Mouse (Mus musculus) CH12.LX (cell line): Measurements from ENCODE around the gene Cdh26. TPM values are rescaled to one million over a fixed set of nuclear protein-coding genes. Genes with fewer than 3 reads are reported as not detected.

Source experiments
- DNase-seq: peaks from one replicate; pipeline ENCODE4 v3.0.0-alpha.2; 2013; ENCODE audit errors: extremely low read depth
- H3K27ac ChIP-seq: 2 replicates; pipeline ENCODE4 v1.5.1; 2012; ENCODE audit warnings: low read depth, mild to moderate bottlenecking, control low read depth, moderate library complexity; ENCODE audit not compliant: insufficient read depth
- H3K27me3 ChIP-seq: replicated peaks from 2 replicates; pipeline ENCODE3; 2012; ENCODE audit warnings: inconsistent platforms
- H3K36me3 ChIP-seq, 2 experiments: replicated peaks in 1 of 2; 2 replicates each; pipeline versions ENCODE3 to v1.6.1; 2012; ENCODE audit warnings: inconsistent platforms in 1 of 2, low read length in 1 of 2, mild to moderate bottlenecking in 1 of 2, mixed read lengths in 1 of 2, moderate library complexity in 1 of 2; ENCODE audit not compliant: control insufficient read depth in 1 of 2, insufficient read depth in 1 of 2
- H3K4me1 ChIP-seq, 2 experiments: 2 replicates each; pipeline ENCODE4 v1.6.1; 2012; ENCODE audit warnings: inconsistent platforms in 1 of 2, moderate library complexity in 1 of 2; ENCODE audit not compliant: insufficient read depth in 2 of 2, control insufficient read depth in 1 of 2
- H3K4me2 ChIP-seq: 2 replicates; pipeline ENCODE4 v1.6.1; 2012; ENCODE audit warnings: low read depth, mild to moderate bottlenecking, control low read depth; ENCODE audit not compliant: poor library complexity, insufficient read depth, severe bottlenecking
- H3K4me3 ChIP-seq, 3 experiments: fragments of 150-350 bp in 1 of 3; sonication (generic) in 1 of 3; replicated peaks in 1 of 3; 2 replicates each; pipeline versions ENCODE3 to v1.5.1; 2011 to 2012; ENCODE audit warnings: low read depth in 2 of 3, low read length in 2 of 3, mild to moderate bottlenecking in 2 of 3, moderate library complexity in 2 of 3, control low read depth in 1 of 3, improper control_type of control experiment in 1 of 3, inconsistent platforms in 1 of 3, mixed read lengths in 1 of 3; ENCODE audit not compliant: poor library complexity in 1 of 3
- H3K79me2 ChIP-seq: replicated peaks from 2 replicates; pipeline ENCODE4 v1.6.1; 2012; ENCODE audit warnings: mild to moderate bottlenecking, moderate library complexity; ENCODE audit not compliant: control insufficient read depth, poor library complexity, insufficient read depth, severe bottlenecking; ENCODE audit errors: extremely low read depth
- H3K9ac ChIP-seq: 2 replicates; pipeline ENCODE4 v1.6.1; 2012; ENCODE audit warnings: low read depth, mild to moderate bottlenecking, control low read depth, moderate library complexity; ENCODE audit not compliant: insufficient read depth
- H3K9me3 ChIP-seq: replicated peaks from 2 replicates; pipeline ENCODE3; 2012; ENCODE audit warnings: low read length, inconsistent platforms, mixed read lengths
- BHLHE40 ChIP-seq: IDR thresholded peaks from 2 replicates; pipeline ENCODE4 v1.6.1; 2011; ENCODE audit warnings: mild to moderate bottlenecking, low read depth, low read length, improper control_type of control experiment
- CHD1 ChIP-seq: IDR thresholded peaks from 2 replicates; pipeline ENCODE4 v1.6.1; 2012; ENCODE audit warnings: low read depth, low read length, improper control_type of control experiment, inconsistent platforms
- CHD2 ChIP-seq: IDR thresholded peaks from 2 replicates; pipeline ENCODE4 v1.6.1; 2011; ENCODE audit warnings: low read length, improper control_type of control experiment
- CTCF ChIP-seq, 2 experiments: IDR thresholded peaks in 1 of 2; conservative IDR thresholded peaks in 1 of 2; 2 replicates each; pipeline ENCODE4 v1.5.1; 2011 to 2012; ENCODE audit warnings: low read depth in 2 of 2, low read length in 2 of 2, improper control_type of control experiment in 1 of 2, inconsistent platforms in 1 of 2, mild to moderate bottlenecking in 1 of 2, moderate library complexity in 1 of 2
- EP300 ChIP-seq: IDR thresholded peaks from 2 replicates; pipeline ENCODE4 v1.6.1; 2011; ENCODE audit warnings: low read length, improper control_type of control experiment
- ETS1 ChIP-seq: conservative IDR thresholded peaks from 2 replicates; pipeline ENCODE4 v1.6.1; 2012; ENCODE audit warnings: low read depth, mild to moderate bottlenecking, inconsistent platforms, low read length, improper control_type of control experiment, moderate library complexity
- HCFC1 ChIP-seq: IDR thresholded peaks from 2 replicates; pipeline ENCODE4 v1.6.1; 2012; ENCODE audit warnings: low read depth, mild to moderate bottlenecking, inconsistent platforms, low read length, improper control_type of control experiment
- IRF4 ChIP-seq: IDR thresholded peaks from 2 replicates; pipeline ENCODE4 v1.6.1; 2014; ENCODE audit warnings: low read depth, mild to moderate bottlenecking, inconsistent platforms, low read length, improper control_type of control experiment
- JUN ChIP-seq: IDR thresholded peaks from 2 replicates; pipeline ENCODE4 v1.6.1; 2011; ENCODE audit warnings: low read depth, mild to moderate bottlenecking, low read length, improper control_type of control experiment, moderate library complexity; ENCODE audit not compliant: insufficient read depth
- KAT2A ChIP-seq: IDR thresholded peaks from 2 replicates; pipeline ENCODE4 v1.6.1; 2012; ENCODE audit warnings: low read length, improper control_type of control experiment, inconsistent platforms; ENCODE audit not compliant: insufficient replicate concordance
- MAFK ChIP-seq: IDR thresholded peaks from 2 replicates; pipeline ENCODE4 v1.6.1; 2011; ENCODE audit warnings: low read length, improper control_type of control experiment; ENCODE audit not compliant: insufficient replicate concordance
- MEF2A ChIP-seq: IDR thresholded peaks from 2 replicates; pipeline ENCODE4 v1.6.1; 2014; ENCODE audit warnings: low read depth, mild to moderate bottlenecking, inconsistent platforms, low read length, improper control_type of control experiment, borderline replicate concordance
- NRF1 ChIP-seq: IDR thresholded peaks from 2 replicates; pipeline ENCODE4 v1.6.1; 2014; ENCODE audit warnings: low read depth, mild to moderate bottlenecking, inconsistent platforms, low read length, improper control_type of control experiment, moderate library complexity
- PAX5 ChIP-seq: IDR thresholded peaks from 2 replicates; pipeline ENCODE4 v1.6.1; 2012; ENCODE audit warnings: low read length, inconsistent platforms, mixed read lengths
- POLR2A ChIP-seq: IDR thresholded peaks from 2 replicates; pipeline ENCODE4 v1.6.1; 2011; ENCODE audit warnings: low read depth, mild to moderate bottlenecking, improper control_type of control experiment, low read length
- RAD21 ChIP-seq: IDR thresholded peaks from 2 replicates; pipeline ENCODE4 v1.6.1; 2011; ENCODE audit warnings: low read depth, mild to moderate bottlenecking, low read length, improper control_type of control experiment, moderate library complexity
- RCOR1 ChIP-seq: conservative IDR thresholded peaks from 2 replicates; pipeline ENCODE4 v1.6.1; 2012; ENCODE audit warnings: low read depth, mild to moderate bottlenecking, inconsistent platforms, low read length, improper control_type of control experiment
- SIN3A ChIP-seq: IDR thresholded peaks from 2 replicates; pipeline ENCODE4 v1.6.1; 2012; ENCODE audit warnings: low read length, improper control_type of control experiment, inconsistent platforms
- SMC3 ChIP-seq: IDR thresholded peaks from 2 replicates; pipeline ENCODE4 v1.6.1; 2011; ENCODE audit warnings: low read depth, low read length, improper control_type of control experiment
- TBP ChIP-seq: conservative IDR thresholded peaks from 2 replicates; pipeline ENCODE4 v1.6.1; 2011; ENCODE audit warnings: low read depth, low read length, improper control_type of control experiment
- TCF12 ChIP-seq: IDR thresholded peaks from 2 replicates; pipeline ENCODE4 v1.6.1; 2014; ENCODE audit warnings: low read depth, mild to moderate bottlenecking, inconsistent platforms, low read length, improper control_type of control experiment
- UBTF ChIP-seq: IDR thresholded peaks from 2 replicates; pipeline ENCODE4 v1.6.1; 2012; ENCODE audit warnings: low read depth, mild to moderate bottlenecking, inconsistent platforms, low read length, improper control_type of control experiment, moderate library complexity
- USF1 ChIP-seq: IDR thresholded peaks from 2 replicates; pipeline ENCODE4 v1.6.1; 2014; ENCODE audit warnings: low read depth, mild to moderate bottlenecking, inconsistent platforms, low read length, improper control_type of control experiment
- ZMIZ1 ChIP-seq: IDR thresholded peaks from 2 replicates; pipeline ENCODE4 v1.6.1; 2012; ENCODE audit warnings: low read depth, mild to moderate bottlenecking, inconsistent platforms, low read length, improper control_type of control experiment
- ZNF384 ChIP-seq: IDR thresholded peaks from 2 replicates; pipeline ENCODE4 v1.6.1; 2012; ENCODE audit warnings: low read depth, low read length, improper control_type of control experiment, inconsistent platforms
- dilution Hi-C: fragments of 300-500 bp; cut with MboI; formaldehyde crosslinking; loops from 2 replicates; pipeline ENCODE4 v1.14.3; 2020; ENCODE audit warnings: low sequenced_read_pairs; ENCODE audit not compliant: extremely low pct_unique_long_range_greater_than_20kb, extremely low pct_ligation_motif_present
- in situ Hi-C: fragments of 300-500 bp; cut with MboI; formaldehyde crosslinking; loops from 3 replicates; pipeline ENCODE4 v1.14.3; 2019; ENCODE audit warnings: low sequenced_read_pairs, low pct_ligation_motif_present, low pct_unique_long_range_greater_than_20kb, mixed read lengths
- polyA plus RNA-seq: library from polyadenylated mRNA; unstranded; fragments of >175 nt; gene quantifications from 2 replicates; pipeline ENCODE4 v1.2.1, GENCODE M21; 2012; ENCODE audit warnings: low read depth; ENCODE audit not compliant: insufficient read length
- total RNA-seq, 2 experiments: library from RNA; depleted of rRNA; stranded (reverse); fragments of 300-350 nt in 1 of 2; fragments of >200 nt in 1 of 2; gene quantifications; 2 replicates each; pipeline ENCODE4 v1.2.3; 2012 to 2014

Cdh26 gene
- total and polyA plus RNA-seq, 3 experiments: not detected

GRCm38 (mm10) chr2:178414261-178415149 lies 15.8 kb upstream of the Cdh26 start, which contains the start of the genes Ppp1r3d and Fam217b:
Gene Ppp1r3d, minus strand, starts transcription at chr2:178414472.
Gene Fam217b, plus strand, starts transcription at chr2:178414524.
- Histone ChIP-seq H3K27me3 (no peaks in the 10 kb centered on the region), H3K4me1 (peaks cover 0 to 3% of the 10 kb centered on the region in 2 experiments; a peak in 1 of 4 replicates), H3K4me2 (no peak within 1 kb of the TSS), H3K9me3 (peaks cover 22% of the 10 kb centered on the region), H3K36me3 (no peaks in the 10 kb centered on the region), H3K4me3 (no peak within 1 kb of the TSS), H3K79me2 (no peaks in the 10 kb centered on the region), H3K9ac (no peak within 1 kb of the TSS), H3K27ac (no peak within 1 kb of the TSS)
- TF ChIP-seq ETS1 (no peak), CHD2 (no peak), JUN (no peak), ZNF384 (no peak), IRF4 (no peak), KAT2A (no peak), RCOR1 (no peak), TCF12 (no peak), BHLHE40 (no peak), RAD21 (no peak), SMC3 (no peak), UBTF (no peak), TBP (no peak), ZMIZ1 (no peak), EP300 (no peak)
- dilution Hi-C loops: no loop called here
- in situ Hi-C loops: no loop called here
- no peak for DNase-seq

GRCm38 (mm10) chr2:178415150-178415448 lies 15.2 kb upstream of the Cdh26 start:
- Histone ChIP-seq H3K9ac (no peak overlapping the region), H3K36me3 (no peaks in the 10 kb centered on the region), H3K27me3 (no peaks in the 10 kb centered on the region), H3K27ac (no peak overlapping the region), H3K79me2 (no peaks in the 10 kb centered on the region), H3K4me1 (peaks cover 0 to 3% of the 10 kb centered on the region in 2 experiments; a peak in 1 of 4 replicates), H3K9me3 (peaks cover 22% of the 10 kb centered on the region), H3K4me2 (no peak overlapping the region), H3K4me3 (no peak overlapping the region)
- dilution Hi-C loops (no loop called here), in situ Hi-C loops (no loop called here)
- TF ChIP-seq ETS1: no peak
- no peak for TF ChIP-seq NRF1
- TF ChIP-seq PAX5: no peak
- TF ChIP-seq EP300: no peak
- no peak for TF ChIP-seq CHD2
- TF ChIP-seq USF1: no peak
- TF ChIP-seq MAFK: no peak
- TF ChIP-seq CTCF (conservative IDR thresholded peaks at IDR 0.05 in 1 of 2, IDR thresholded peaks at IDR 0.05 in 1 of 2; ENCODE audit: low read depth in 2 of 2, low read length in 2 of 2): no peak
- no peak for TF ChIP-seq SIN3A
- TF ChIP-seq SMC3: no peak
- no peak for TF ChIP-seq KAT2A
- no peak for TF ChIP-seq CHD1
- TF ChIP-seq HCFC1: no peak
- TF ChIP-seq MEF2A: no peak
- TF ChIP-seq POLR2A: no peak
- no peak for DNase-seq
